Mouse (Mus musculus): ENCODE measurements around the gene Ntn1. TPM values are rescaled to one million over a fixed set of nuclear protein-coding genes. Genes with fewer than 3 reads are reported as not detected.
A peak's percentile ranks its signal among the peaks of the same experiment; 100 is the strongest.

The Ntn1 gene
- polyA plus RNA-seq, 1 experiment from 2014 or later, result 1.7 TPM

DNA sequence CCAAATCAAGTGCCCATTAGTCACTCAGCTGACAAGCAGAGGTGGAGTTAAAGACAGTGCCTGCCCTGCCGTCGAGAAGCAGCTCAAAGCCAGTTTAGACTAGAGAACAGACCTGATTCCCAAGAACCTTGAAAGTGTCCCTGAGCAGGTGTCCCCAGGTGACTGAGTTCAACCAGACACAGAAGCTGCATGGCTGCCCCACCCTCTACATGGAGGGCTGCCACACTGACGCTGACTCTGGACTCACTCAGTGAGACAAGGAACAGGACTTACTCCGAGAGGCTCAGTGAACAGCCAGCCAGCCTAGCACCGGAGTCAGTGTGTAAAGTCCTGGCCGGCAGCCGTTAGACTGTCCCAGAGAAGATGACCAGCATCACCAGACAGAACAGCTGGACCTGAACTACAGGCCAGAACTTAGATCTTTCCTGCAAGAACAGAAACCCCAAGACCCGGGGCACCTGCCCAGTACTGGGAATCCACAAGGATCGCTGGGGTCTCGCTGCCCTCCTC, 120.6 kb downstream of the Ntn1 start:
- H3K36me3 ChIP-seq (ENCODE audit: control insufficient read depth, insufficient read depth, low read length), result no peaks in the 10 kb centered on the region
- no peak overlapping the region for H3K9ac ChIP-seq (ENCODE audit: low read length)
- 59% methylated on average over 10 of the region's 10 CpGs for WGBS
- H3K27me3 ChIP-seq (ENCODE audit: control insufficient read depth, insufficient read depth, low read depth, low read length), result no peaks in the 10 kb centered on the region
- no peak overlapping the region for H3K27ac ChIP-seq (ENCODE audit: low read length)
- H3K4me1 ChIP-seq (replicated peaks; ENCODE audit: control insufficient read depth, insufficient read depth, low read length), result peaks cover 3% of the 10 kb centered on the region; the same call in 1 of the 2 replicates
- H3K4me2 ChIP-seq (ENCODE audit: low read depth, low read length), result no peak overlapping the region
- H3K4me3 ChIP-seq (ENCODE audit: low read length), result no peak overlapping the region
- ATAC-seq (ENCODE audit: low read depth), result no peak
- no peaks in the 10 kb centered on the region for H3K9me3 ChIP-seq (ENCODE audit: control insufficient read depth, low read length)

DNA sequence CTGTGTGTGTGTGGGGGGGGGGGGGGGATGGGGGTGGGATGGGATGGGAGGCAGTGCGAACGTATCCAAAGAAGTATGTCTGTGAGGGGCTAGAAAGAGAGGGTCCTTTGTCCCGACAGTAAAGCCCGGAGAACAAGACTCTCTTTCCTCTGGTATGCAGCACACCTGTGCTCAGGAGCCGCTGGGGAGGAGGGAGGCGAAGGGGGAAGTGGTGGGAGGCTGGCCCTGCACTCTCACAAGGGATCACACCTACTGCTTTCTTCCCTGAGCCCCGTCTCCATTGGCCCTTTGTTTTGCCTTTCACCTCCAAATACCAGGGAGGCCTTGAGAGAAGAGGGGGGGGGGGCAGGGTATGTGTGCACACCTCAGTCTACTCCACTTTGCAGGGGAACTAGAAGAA, 123.7 kb downstream of the Ntn1 start:
- Histone ChIP-seq H3K4me3 (ENCODE audit: low read length) (no peak overlapping the region), H3K27ac (ENCODE audit: low read length) (no peak overlapping the region), H3K9me3 (ENCODE audit: control insufficient read depth, low read length) (no peaks in the 10 kb centered on the region), H3K4me1 (replicated peaks; ENCODE audit: control insufficient read depth, insufficient read depth, low read length) (no peaks in the 10 kb centered on the region; the same call in 1 of the 2 replicates), H3K9ac (ENCODE audit: low read length) (no peak overlapping the region), H3K27me3 (ENCODE audit: control insufficient read depth, insufficient read depth, low read depth, low read length) (no peaks in the 10 kb centered on the region), H3K4me2 (ENCODE audit: low read depth, low read length) (no peak overlapping the region), H3K36me3 (ENCODE audit: control insufficient read depth, insufficient read depth, low read length) (no peaks in the 10 kb centered on the region)
- ATAC-seq (ENCODE audit: low read depth), result peak; percentile 73; the same call in 1 of the 2 replicates
- WGBS, result 44% methylated on average over 6 of the region's 7 CpGs

DNA sequence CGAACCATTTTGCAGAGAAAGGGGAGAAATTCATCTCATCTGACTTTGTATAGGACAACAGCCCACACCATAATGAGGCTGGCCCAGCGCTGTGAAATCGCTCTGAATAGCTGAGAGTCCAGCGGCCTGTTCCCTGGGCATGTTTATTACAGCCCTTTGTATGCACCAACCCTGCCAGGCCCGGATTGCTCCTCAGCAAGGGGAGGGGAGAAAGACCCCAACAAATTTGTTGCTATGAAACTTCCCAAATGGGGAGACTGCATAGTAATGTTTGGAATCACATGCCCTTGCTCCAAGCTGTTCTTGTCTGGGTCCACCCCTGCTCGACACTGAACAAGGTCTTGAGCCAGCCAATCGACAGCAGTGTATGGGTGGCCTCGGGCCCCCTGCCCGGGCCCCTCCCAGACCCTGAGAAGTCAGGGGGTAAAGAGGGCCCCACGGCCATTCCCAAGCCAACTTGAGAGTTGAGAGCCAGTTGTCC, 126.3 kb downstream of the Ntn1 start:
- Histone ChIP-seq H3K4me2 (ENCODE audit: low read depth, low read length) (no peak overlapping the region), H3K36me3 (ENCODE audit: control insufficient read depth, insufficient read depth, low read length) (no peaks in the 10 kb centered on the region), H3K27ac (ENCODE audit: low read length) (no peak overlapping the region), H3K9me3 (ENCODE audit: control insufficient read depth, low read length) (no peaks in the 10 kb centered on the region), H3K4me3 (ENCODE audit: low read length) (no peak overlapping the region), H3K4me1 (replicated peaks; ENCODE audit: control insufficient read depth, insufficient read depth, low read length) (no peaks in the 10 kb centered on the region; the same call in 1 of the 2 replicates), H3K27me3 (ENCODE audit: control insufficient read depth, insufficient read depth, low read depth, low read length) (no peaks in the 10 kb centered on the region), H3K9ac (ENCODE audit: low read length) (no peak overlapping the region)
- no peak for ATAC-seq (ENCODE audit: low read depth)
- 57% methylated on average over 10 of the region's 10 CpGs for WGBS

DNA sequence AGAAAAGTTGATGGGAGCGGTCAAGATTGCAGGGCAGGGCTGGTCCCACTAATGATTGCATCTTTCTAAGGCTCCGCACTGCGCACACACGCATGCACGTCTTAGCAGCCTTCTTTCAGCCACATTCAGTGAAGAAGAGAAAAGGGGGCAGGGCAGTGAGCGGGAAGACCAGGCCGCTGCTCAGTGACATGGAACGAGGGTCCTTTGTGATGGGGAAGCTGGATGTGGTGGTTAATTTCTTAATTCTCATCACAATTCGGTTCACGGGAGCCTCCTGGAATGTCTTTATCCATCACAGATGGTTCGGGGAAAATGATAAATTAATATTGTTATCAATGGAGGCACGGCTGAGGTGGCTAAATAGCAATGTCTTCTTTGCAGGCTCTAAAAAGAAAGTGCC, 126.8 kb downstream of the Ntn1 start:
- Histone ChIP-seq H3K4me3 (ENCODE audit: low read length) (no peak overlapping the region), H3K4me1 (replicated peaks; ENCODE audit: control insufficient read depth, insufficient read depth, low read length) (no peaks in the 10 kb centered on the region; the same call in 1 of the 2 replicates), H3K27ac (ENCODE audit: low read length) (no peak overlapping the region), H3K36me3 (ENCODE audit: control insufficient read depth, insufficient read depth, low read length) (no peaks in the 10 kb centered on the region), H3K9me3 (ENCODE audit: control insufficient read depth, low read length) (no peaks in the 10 kb centered on the region), H3K4me2 (ENCODE audit: low read depth, low read length) (no peak overlapping the region), H3K27me3 (ENCODE audit: control insufficient read depth, insufficient read depth, low read depth, low read length) (no peaks in the 10 kb centered on the region), H3K9ac (ENCODE audit: low read length) (no peak overlapping the region)
- 83% methylated on average over 12 of the region's 12 CpGs for WGBS
- ATAC-seq (ENCODE audit: low read depth), result no peak

DNA sequence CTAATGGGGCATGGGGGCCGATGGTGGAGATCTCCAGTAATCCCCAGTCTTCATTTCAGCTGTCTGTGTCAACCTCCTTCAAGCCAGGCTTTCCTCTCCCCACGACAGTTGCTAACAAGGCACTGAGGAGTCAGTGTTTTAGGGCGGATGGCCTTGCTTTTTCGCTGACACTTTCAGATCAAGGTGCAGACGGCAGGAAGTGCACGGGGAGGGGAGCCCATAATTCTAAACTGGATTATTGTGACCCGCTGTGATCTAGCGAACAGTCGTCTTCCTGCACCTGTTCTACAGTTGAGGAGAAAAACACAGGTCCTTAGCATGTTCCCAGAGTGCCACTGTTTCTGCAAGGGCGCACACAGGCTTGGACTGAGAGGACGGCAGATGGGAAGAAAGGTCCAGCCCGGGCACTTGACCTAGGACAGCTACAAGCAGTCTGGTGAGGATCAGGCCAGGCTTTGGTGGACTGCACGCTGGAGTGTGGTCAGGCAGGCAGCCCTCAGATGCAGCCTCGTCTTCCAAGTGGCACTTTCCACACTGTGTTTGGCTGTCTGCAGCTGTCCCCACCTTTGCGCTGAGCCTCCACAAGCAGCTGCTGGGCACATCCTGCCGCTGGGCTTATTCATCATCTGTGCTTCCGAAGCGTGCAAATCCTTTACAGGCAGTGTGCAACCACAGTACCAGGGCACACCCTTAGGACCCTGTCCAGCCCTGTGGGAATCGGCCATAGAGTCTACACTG, 129.7 kb downstream of the Ntn1 start:
- Histone ChIP-seq H3K4me2 (ENCODE audit: low read depth, low read length) (no peak overlapping the region), H3K27me3 (ENCODE audit: control insufficient read depth, insufficient read depth, low read depth, low read length) (no peaks in the 10 kb centered on the region), H3K36me3 (ENCODE audit: control insufficient read depth, insufficient read depth, low read length) (no peaks in the 10 kb centered on the region), H3K9me3 (ENCODE audit: control insufficient read depth, low read length) (no peaks in the 10 kb centered on the region), H3K4me3 (ENCODE audit: low read length) (no peak overlapping the region), H3K27ac (ENCODE audit: low read length) (no peak overlapping the region), H3K9ac (ENCODE audit: low read length) (no peak overlapping the region), H3K4me1 (replicated peaks; ENCODE audit: control insufficient read depth, insufficient read depth, low read length) (no peaks in the 10 kb centered on the region)
- ATAC-seq (ENCODE audit: low read depth), result no peak
- whole genome bisulfite sequencing, result 66% methylated on average over 19 of the region's 19 CpGs

DNA sequence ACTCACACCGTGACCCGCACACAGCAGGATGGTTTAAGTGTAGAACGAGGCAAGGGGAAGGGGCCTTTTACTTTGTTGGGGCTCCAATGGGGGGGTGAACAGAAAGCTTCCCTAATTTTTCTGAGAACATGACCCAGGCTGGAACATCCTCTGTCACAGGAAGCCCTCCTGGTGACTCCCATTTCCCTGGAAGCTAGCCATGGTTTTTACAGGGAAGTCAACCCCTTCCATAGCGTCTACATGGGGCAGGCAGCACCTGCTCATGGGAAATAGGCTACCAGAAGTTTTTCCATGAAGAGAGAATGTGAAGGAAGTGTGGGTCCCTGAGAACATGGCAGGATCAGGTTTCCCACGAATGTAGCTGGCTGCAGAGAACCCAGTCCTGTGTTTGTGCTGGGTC, 136.3 kb downstream of the Ntn1 start:
- no peak overlapping the region for H3K27ac ChIP-seq (ENCODE audit: low read length)
- no peaks in the 10 kb centered on the region for H3K27me3 ChIP-seq (ENCODE audit: control insufficient read depth, insufficient read depth, low read depth, low read length)
- no peaks in the 10 kb centered on the region for H3K9me3 ChIP-seq (ENCODE audit: control insufficient read depth, low read length)
- peaks cover 9% of the 10 kb centered on the region; the same call in 1 of the 2 replicates for H3K4me1 ChIP-seq (replicated peaks; ENCODE audit: control insufficient read depth, insufficient read depth, low read length)
- no peak overlapping the region for H3K9ac ChIP-seq (ENCODE audit: low read length)
- no peak for ATAC-seq (ENCODE audit: low read depth)
- no peaks in the 10 kb centered on the region for H3K36me3 ChIP-seq (ENCODE audit: control insufficient read depth, insufficient read depth, low read length)
- H3K4me2 ChIP-seq (ENCODE audit: low read depth, low read length), result no peak overlapping the region
- WGBS, result 81% methylated on average over 5 of the region's 5 CpGs
- H3K4me3 ChIP-seq (ENCODE audit: low read length), result no peak overlapping the region

DNA sequence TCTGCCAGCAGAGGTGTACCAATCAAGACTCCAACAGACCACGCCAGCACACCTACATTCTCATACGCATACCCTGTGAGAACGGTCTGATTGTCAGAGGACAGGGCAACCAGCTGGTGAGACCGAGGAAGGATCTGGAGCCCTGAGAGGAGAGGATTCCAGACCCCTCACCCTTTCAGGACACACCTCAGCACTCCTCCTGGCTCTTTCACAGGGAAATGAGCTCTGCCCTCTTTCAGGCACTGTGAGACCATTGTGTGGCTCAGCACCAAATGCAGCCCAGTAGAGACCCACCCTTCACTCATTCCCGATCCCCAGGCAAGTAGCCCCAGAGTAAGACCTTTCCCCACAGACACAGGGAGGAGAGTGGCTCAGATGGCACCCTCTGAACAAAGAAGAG, 137.5 kb downstream of the Ntn1 start:
- peaks cover 9% of the 10 kb centered on the region; the same call in 1 of the 2 replicates for H3K4me1 ChIP-seq (replicated peaks; ENCODE audit: control insufficient read depth, insufficient read depth, low read length)
- no peaks in the 10 kb centered on the region for H3K36me3 ChIP-seq (ENCODE audit: control insufficient read depth, insufficient read depth, low read length)
- no peak overlapping the region for H3K4me2 ChIP-seq (ENCODE audit: low read depth, low read length)
- no peaks in the 10 kb centered on the region for H3K27me3 ChIP-seq (ENCODE audit: control insufficient read depth, insufficient read depth, low read depth, low read length)
- WGBS, result 90% methylated on average over 5 of the region's 5 CpGs
- no peak for ATAC-seq (ENCODE audit: low read depth)
- H3K4me3 ChIP-seq (ENCODE audit: low read length), result no peak overlapping the region
- no peak overlapping the region for H3K27ac ChIP-seq (ENCODE audit: low read length)
- no peaks in the 10 kb centered on the region for H3K9me3 ChIP-seq (ENCODE audit: control insufficient read depth, low read length)
- no peak overlapping the region for H3K9ac ChIP-seq (ENCODE audit: low read length)

DNA sequence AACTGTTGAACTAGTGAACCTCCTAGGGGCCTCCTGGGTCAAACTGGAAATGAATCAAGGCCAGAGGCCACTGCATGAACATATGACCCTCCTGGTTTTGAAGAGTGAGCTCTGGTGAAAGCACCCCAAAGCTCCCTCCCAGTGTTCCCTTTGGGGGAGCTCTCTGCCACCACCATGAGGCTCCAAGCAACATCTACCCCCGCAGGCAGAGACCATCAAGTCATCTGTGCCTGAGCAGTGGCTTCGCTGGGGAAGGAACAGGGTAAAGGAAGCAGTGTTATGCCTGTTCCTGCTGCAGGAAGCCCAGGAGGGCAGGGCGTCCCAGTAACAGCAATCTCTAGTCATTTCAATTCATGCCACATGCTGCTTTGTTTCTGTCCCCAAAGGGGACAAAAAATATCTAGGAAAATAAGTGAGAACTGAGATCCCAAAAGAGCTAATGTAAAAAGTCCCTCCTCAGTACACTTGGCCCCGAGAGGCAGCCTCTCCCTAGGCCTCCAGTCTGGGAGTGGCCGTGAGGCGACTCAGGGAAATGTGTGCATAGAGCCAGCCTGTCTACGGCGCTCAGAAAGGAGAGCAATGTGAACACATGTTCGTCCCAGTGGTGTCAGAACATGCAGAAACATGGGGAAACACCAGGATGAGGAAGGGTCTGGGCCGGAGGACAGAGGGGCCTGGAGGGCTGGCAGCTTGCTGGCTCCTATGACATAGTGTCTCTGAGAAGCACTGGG, 139.3 kb downstream of the Ntn1 start:
- no peaks in the 10 kb centered on the region for H3K36me3 ChIP-seq (ENCODE audit: control insufficient read depth, insufficient read depth, low read length)
- WGBS, result 57% methylated on average over 10 of the region's 10 CpGs
- no peak for ATAC-seq (ENCODE audit: low read depth)

DNA sequence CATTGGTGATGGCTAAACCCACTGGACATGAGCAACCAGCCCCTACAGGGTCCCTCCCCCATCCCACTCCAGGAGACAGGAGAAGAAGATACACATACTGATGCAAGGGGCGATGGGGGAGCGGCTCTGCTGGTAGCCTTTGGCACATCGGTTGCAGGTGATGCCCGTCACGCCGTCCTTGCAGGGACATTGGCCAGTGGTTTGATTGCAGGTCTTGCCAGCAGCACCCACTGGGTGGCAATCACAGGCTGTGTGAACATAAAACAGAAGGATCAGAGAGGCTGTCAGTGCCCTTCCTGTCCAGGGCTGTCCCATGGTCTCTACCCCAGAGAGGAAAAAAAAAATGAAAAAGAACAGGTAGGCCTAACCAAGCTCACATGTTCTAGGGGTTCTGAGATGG, 140.2 kb downstream of the Ntn1 start:
- WGBS, result 93% methylated on average over 6 of the region's 6 CpGs
- Histone ChIP-seq H3K9ac (ENCODE audit: low read length) (no peak overlapping the region), H3K9me3 (ENCODE audit: control insufficient read depth, low read length) (no peaks in the 10 kb centered on the region), H3K27ac (ENCODE audit: low read length) (no peak overlapping the region), H3K4me3 (ENCODE audit: low read length) (no peak overlapping the region), H3K36me3 (ENCODE audit: control insufficient read depth, insufficient read depth, low read length) (no peaks in the 10 kb centered on the region), H3K4me2 (ENCODE audit: low read depth, low read length) (no peak overlapping the region), H3K4me1 (replicated peaks; ENCODE audit: control insufficient read depth, insufficient read depth, low read length) (peaks cover 9% of the 10 kb centered on the region; the same call in 1 of the 2 replicates), H3K27me3 (ENCODE audit: control insufficient read depth, insufficient read depth, low read depth, low read length) (no peaks in the 10 kb centered on the region)
- ATAC-seq (ENCODE audit: low read depth), result no peak

More for the DNA sequence above, 139.3 kb downstream of the Ntn1 start:
- Histone ChIP-seq H3K4me3 (ENCODE audit: low read length) (no peak overlapping the region), H3K9me3 (ENCODE audit: control insufficient read depth, low read length) (no peaks in the 10 kb centered on the region), H3K27ac (ENCODE audit: low read length) (no peak overlapping the region), H3K4me1 (replicated peaks; ENCODE audit: control insufficient read depth, insufficient read depth, low read length) (peaks cover 9% of the 10 kb centered on the region; the same call in 1 of the 2 replicates), H3K9ac (ENCODE audit: low read length) (peak overlapping the region; percentile 29; the same call in 1 of the 2 replicates), H3K27me3 (ENCODE audit: control insufficient read depth, insufficient read depth, low read depth, low read length) (no peaks in the 10 kb centered on the region), H3K4me2 (ENCODE audit: low read depth, low read length) (no peak overlapping the region)
